Mouse (Mus musculus) intestine, embryonic 14.5 days (tissue): Measurements from ENCODE around the gene Mtmr1. TPM values are rescaled to one million over a fixed set of nuclear protein-coding genes. Genes with fewer than 3 reads are reported as not detected.

Source experiments
- ATAC-seq: fragments of 200-750 bp; cut with Nextera tagmentation; replicated peaks from 2 replicates; pipeline ENCODE4 v1.8.0; 2017; ENCODE audit warnings: low read depth, moderate number of reproducible peaks, moderate TSS enrichment, moderate library complexity; ENCODE audit not compliant: low FRiP score, low TSS enrichment
- DNase-seq: peaks from one replicate; pipeline ENCODE4 v3.0.0-alpha.2; 2018; ENCODE audit warnings: low spot score
- H3K27ac ChIP-seq: fragments of 300-500 bp; sonication (generic); 2 replicates; pipeline ENCODE4 v1.5.1; 2014; ENCODE audit warnings: low read depth, mild to moderate bottlenecking, control low read depth
- H3K27me3 ChIP-seq: fragments of 300-500 bp; sonication (generic); replicated peaks from 2 replicates; pipeline ENCODE4 v1.6.1; 2014; ENCODE audit warnings: low read length, control low read depth; ENCODE audit not compliant: control insufficient read depth, insufficient read depth
- H3K36me3 ChIP-seq: fragments of 300-500 bp; sonication (generic); 2 replicates; pipeline ENCODE4 v1.6.1; 2014; ENCODE audit warnings: low read length, control low read depth; ENCODE audit not compliant: control insufficient read depth, insufficient read depth
- H3K4me1 ChIP-seq: fragments of 300-500 bp; sonication (generic); replicated peaks from 2 replicates; pipeline ENCODE4 v1.6.1; 2014; ENCODE audit warnings: low read length, control low read depth, mixed read lengths; ENCODE audit not compliant: control insufficient read depth, insufficient read depth
- H3K4me2 ChIP-seq: fragments of 300-500 bp; sonication (generic); 2 replicates; pipeline ENCODE4 v1.6.1; 2014; ENCODE audit warnings: low read length
- H3K4me3 ChIP-seq: fragments of 300-500 bp; sonication (generic); 2 replicates; pipeline ENCODE4 v1.5.1; 2014; ENCODE audit warnings: low read depth, low read length, control low read depth, mixed read lengths
- H3K9ac ChIP-seq: fragments of 300-500 bp; sonication (generic); 2 replicates; pipeline ENCODE4 v1.6.1; 2014; ENCODE audit warnings: mild to moderate bottlenecking, low read length
- H3K9me3 ChIP-seq: fragments of 300-500 bp; sonication (generic); 2 replicates; pipeline ENCODE4 v1.6.1; 2016; ENCODE audit warnings: low read length, control low read depth; ENCODE audit not compliant: control insufficient read depth
- WGBS: fragments of 180-500 bp; shearing (Covaris S2); extraction: QIAGEN DNeasy Blood & Tissue Kit; methylation state at CpG from one replicate; pipeline ENCODE4 v1.1.7; 2014; 5-methylcytosine and 5-hydroxymethylcytosine counted together
- polyA plus RNA-seq: library from polyadenylated mRNA; unstranded; fragments of >200 nt; fragmentation: Nextera tagmentation; extraction: Ambion mirVana; gene quantifications from 2 replicates; pipeline ENCODE4 v1.2.1, GENCODE M21; 2014

The Mtmr1 gene
- polyA plus RNA-seq, 1 experiment from 2014 or later = 13.2 TPM

GRCm38 (mm10) chrX:71465417-71465816 lies 100.9 kb downstream of the Mtmr1 start:
- no peak overlapping the region for H3K4me3 ChIP-seq
- H3K27me3 ChIP-seq = no peaks in the 10 kb centered on the region
- ATAC-seq = no peak
- no peak overlapping the region for H3K27ac ChIP-seq
- H3K36me3 ChIP-seq = no peaks in the 10 kb centered on the region
- H3K4me1 ChIP-seq = no peaks in the 10 kb centered on the region
- WGBS = 84% methylated on average over 1 of the region's 1 CpGs
- no peak for DNase-seq
- no peak overlapping the region for H3K9ac ChIP-seq
- no peak overlapping the region for H3K4me2 ChIP-seq
- no peaks in the 10 kb centered on the region for H3K9me3 ChIP-seq

DNA sequence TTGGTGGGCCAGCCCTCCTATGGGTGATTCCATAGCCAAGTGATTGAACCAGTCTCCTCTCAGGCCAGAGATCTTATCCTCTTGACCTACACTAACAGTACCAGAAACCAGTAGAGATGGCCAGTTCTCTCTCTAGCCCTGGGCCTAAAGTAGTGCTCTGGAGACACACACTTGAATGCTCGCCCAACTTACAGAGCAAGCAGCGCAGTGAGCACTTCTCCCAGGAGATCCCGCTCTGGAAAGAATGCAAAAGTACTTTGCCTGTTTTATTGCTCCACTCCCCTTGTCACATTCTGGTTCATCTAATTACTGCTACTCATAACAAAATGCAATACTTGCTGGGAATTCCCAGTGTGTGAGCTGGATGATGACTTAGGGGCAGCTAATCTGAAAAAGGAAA lies 102.9 kb downstream of the Mtmr1 start:
- no peak overlapping the region for H3K9ac ChIP-seq
- H3K4me3 ChIP-seq = no peak overlapping the region
- DNase-seq = no peak
- H3K27ac ChIP-seq = no peak overlapping the region
- no peaks in the 10 kb centered on the region for H3K9me3 ChIP-seq
- H3K36me3 ChIP-seq = no peaks in the 10 kb centered on the region
- H3K4me1 ChIP-seq = no peaks in the 10 kb centered on the region
- no peaks in the 10 kb centered on the region for H3K27me3 ChIP-seq
- H3K4me2 ChIP-seq = no peak overlapping the region
- no peak for ATAC-seq
- WGBS = 87% methylated on average over 3 of the region's 3 CpGs

Other genes starting within 250 kb of the Mtmr1 start
- gene Mtm1, start 154.0 kb upstream of the Mtmr1 start, polyA plus RNA-seq = 6.4 TPM in 2 replicates
- gene Cd99l2, start 128.1 kb downstream of the Mtmr1 start, polyA plus RNA-seq = 19.7 and 20.9 TPM in 2 replicates
- gene Hmgb3, start 191.2 kb downstream of the Mtmr1 start, polyA plus RNA-seq = 207 and 236 TPM in 2 replicates